19 mouse cellular contexts compared by ENCODE assay signal in the genomic region with DNA sequence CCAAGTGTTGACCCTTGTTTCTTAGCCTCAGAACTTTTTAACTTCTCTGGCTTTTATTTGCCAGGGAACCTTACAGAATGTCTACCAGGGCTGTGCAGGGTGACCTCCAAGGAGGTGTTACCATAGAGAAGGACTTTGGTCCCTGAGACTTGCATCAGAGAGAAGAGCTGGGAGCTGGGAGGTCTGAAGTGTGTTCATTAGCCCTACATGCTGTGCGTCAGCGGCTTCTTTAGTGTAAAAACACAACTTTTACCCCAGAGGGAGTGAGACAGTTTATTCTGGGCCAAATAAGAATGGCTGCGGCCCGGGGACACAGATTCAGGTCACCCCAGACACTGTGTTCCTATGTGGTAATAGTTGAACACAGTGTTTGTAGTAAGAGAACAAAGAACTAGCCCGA.
DNase-seq lines count a peak whose midpoint lies in the region; ATAC-seq and TF ChIP-seq lines count a peak whose summit lies in the region.
"Had no signal": no experiment of that assay in that cellular context is flagged by ENCODE, and none has a peak within 500 bp of the region (broad histone marks: within the 10 kb centered on the region; RNA-seq: fewer than 3 reads in every experiment).

No protein-coding gene starts in this region.

- no peaks in the 10 kb centered on the region for H3K9me3 ChIP-seq in forebrain, embryonic 12.5 days
- H3K9me3 ChIP-seq: embryonic facial prominence, embryonic 13.5 days; hindbrain, embryonic 12.5 days had no signal

- TF ChIP-seq CTCF in layer of hippocampus, adult 2 months (conservative IDR thresholded peaks at IDR 0.05): no peak

- H3K27ac ChIP-seq in layer of hippocampus, adult 2 months: peak overlapping the region; percentile 1; the same call in 1 of the 2 replicates
- H3K27ac ChIP-seq in forebrain, embryonic 12.5 days: no peak overlapping the region
- H3K27ac ChIP-seq: embryonic facial prominence, embryonic 13.5 days; hindbrain, embryonic 12.5 days; stomach, postnatal 0 days had no signal

- no peak overlapping the region for H3K9ac ChIP-seq in forebrain, embryonic 12.5 days
- H3K9ac ChIP-seq: embryonic facial prominence, embryonic 13.5 days; hindbrain, embryonic 12.5 days had no signal

- no peaks in the 10 kb centered on the region for H3K36me3 ChIP-seq in forebrain, embryonic 12.5 days (replicated peaks)
- H3K36me3 ChIP-seq: hindbrain, embryonic 12.5 days had no signal

- no peaks in the 10 kb centered on the region for H3K27me3 ChIP-seq in forebrain, embryonic 12.5 days
- H3K27me3 ChIP-seq: embryonic facial prominence, embryonic 13.5 days; hindbrain, embryonic 12.5 days had no signal

- H3K4me2 ChIP-seq in forebrain, embryonic 12.5 days: no peak overlapping the region
- H3K4me2 ChIP-seq: embryonic facial prominence, embryonic 13.5 days; hindbrain, embryonic 12.5 days; midbrain, embryonic 11.5 days had no signal

- 86% methylated on average over 5 of the region's 5 CpGs for WGBS in forebrain, embryonic 12.5 days

- ATAC-seq in forebrain, embryonic 12.5 days (ENCODE audit: low FRiP score): no peak
- ATAC-seq: forebrain, embryonic 14.5 days had no signal

- 0 out of 2 replicates have a peak, but pooled peaks cover 3% of the 10 kb centered on the region for H3K4me1 ChIP-seq in forebrain, embryonic 12.5 days
- H3K4me1 ChIP-seq: hindbrain, embryonic 12.5 days had no signal

- peak; percentile 27 for DNase-seq in adrenal gland, postnatal 10 days
- no peak for DNase-seq in adrenal gland, adult 2 months
- no peak for DNase-seq in layer of hippocampus, adult 2 months (ENCODE audit: low spot score in 2 of 2)
- no peak for DNase-seq in layer of hippocampus, adult 9-10 months (ENCODE audit: low spot score)
- DNase-seq in kidney, adult 8-10 months: peak; percentile 79 to 93
- DNase-seq in kidney, postnatal 36 days: peak; percentile 67 to 91
- DNase-seq in embryo, embryonic 10.5 days (ENCODE audit: low spot score): no peak
- DNase-seq: adrenal gland, adult 8-10 months; cerebellum, adult 2 months; lung, adult 2 months; lung, postnatal 4 days; right cerebral cortex, postnatal 25 days; thymus, postnatal 14 days had no signal

- H3K4me3 ChIP-seq in layer of hippocampus, adult 2 months: no peak overlapping the region
- no peak overlapping the region for H3K4me3 ChIP-seq in forebrain, embryonic 12.5 days (replicated peaks)
- H3K4me3 ChIP-seq: embryonic facial prominence, embryonic 13.5 days; hindbrain, embryonic 12.5 days had no signal

Comparison
In these comparisons a context has a peak if more than half of its experiments do, and no peak if none do; other contexts are left out.
1. DNase-seq: peak in adrenal gland, postnatal 10 days (single experiment), kidney, adult 8-10 months (2 of 2) and kidney, postnatal 36 days (2 of 2); none in adrenal gland, adult 2 months (single experiment), layer of hippocampus, adult 2 months (0 of 2), layer of hippocampus, adult 9-10 months (single experiment) and embryo, embryonic 10.5 days (single experiment).